Mouse (Mus musculus) forebrain, embryonic 11.5 days (tissue): ENCODE results near the gene Col23a1. TPM values are rescaled to one million over a fixed set of nuclear protein-coding genes. Genes with fewer than 3 reads are reported as not detected.

Experiments used
- ATAC-seq: fragments of 200-750 bp; cut with Nextera tagmentation; replicated peaks from 2 replicates; pipeline ENCODE4 v1.8.0; 2017; ENCODE audit warnings: moderate TSS enrichment; ENCODE audit not compliant: low FRiP score
- DNase-seq: peaks from one replicate; pipeline ENCODE4 v3.0.0-alpha.2; 2017; ENCODE audit warnings: low spot score
- H3K27ac ChIP-seq: fragments of 300-500 bp; sonication (generic); 2 replicates; pipeline ENCODE4 v1.5.1; 2014; ENCODE audit warnings: low read depth, low read length
- H3K27me3 ChIP-seq: fragments of 300-500 bp; sonication (generic); 2 replicates; pipeline ENCODE4 v1.6.1; 2014; ENCODE audit warnings: mild to moderate bottlenecking, low read length, mixed read lengths; ENCODE audit not compliant: control insufficient read depth, insufficient read depth
- H3K36me3 ChIP-seq: fragments of 300-500 bp; sonication (generic); 2 replicates; pipeline ENCODE4 v1.6.1; 2014; ENCODE audit warnings: mild to moderate bottlenecking, low read length, moderate library complexity, mixed read lengths; ENCODE audit not compliant: control insufficient read depth, insufficient read depth
- H3K4me1 ChIP-seq: fragments of 300-500 bp; sonication (generic); replicated peaks from 2 replicates; pipeline ENCODE4 v1.6.1; 2014; ENCODE audit warnings: low read length, mixed read lengths; ENCODE audit not compliant: control insufficient read depth, insufficient read depth
- H3K4me2 ChIP-seq: fragments of 300-500 bp; sonication (generic); 2 replicates; pipeline ENCODE4 v1.6.1; 2014; ENCODE audit warnings: low read depth, mild to moderate bottlenecking, low read length, moderate library complexity, mixed read lengths; ENCODE audit not compliant: severe bottlenecking
- H3K4me3 ChIP-seq: fragments of 300-500 bp; sonication (generic); 2 replicates; pipeline ENCODE4 v1.5.1; 2014; ENCODE audit warnings: low read depth, low read length
- H3K9ac ChIP-seq: fragments of 300-500 bp; sonication (generic); 2 replicates; pipeline ENCODE4 v1.6.1; 2014; ENCODE audit warnings: low read length
- H3K9me3 ChIP-seq: fragments of 300-500 bp; sonication (generic); 2 replicates; pipeline ENCODE4 v1.6.1; 2016; ENCODE audit warnings: low read length, mixed read lengths; ENCODE audit not compliant: control insufficient read depth
- WGBS: fragments of 180-500 bp; shearing (Covaris S2); extraction: QIAGEN DNeasy Blood & Tissue Kit; methylation state at CpG from one replicate; pipeline ENCODE4 v1.1.7; 2014; 5-methylcytosine and 5-hydroxymethylcytosine counted together
- polyA plus RNA-seq: library from polyadenylated mRNA; unstranded; fragments of >200 nt; fragmentation: Nextera tagmentation; extraction: Ambion mirVana; gene quantifications from 2 replicates; pipeline ENCODE4 v1.2.1, GENCODE M21; 2014

Gene Col23a1
- polyA plus RNA-seq, 1 experiment from 2014 or later: 7.5 TPM

- DNase-seq (peak; percentile 47), ATAC-seq (no peak)
Measured at GRCm38 (mm10) chr11:51594715-51595350, 305.1 kb downstream of the Col23a1 start.

GRCm38 (mm10) chr11:51595459-51596083 lies 305.9 kb downstream of the Col23a1 start:
- H3K36me3 ChIP-seq: peaks cover 39% of the 10 kb centered on the region; the same call in 1 of the 2 replicates
- 94% methylated on average over 1 of the region's 1 CpGs for WGBS
- no peak overlapping the region for H3K4me2 ChIP-seq
- H3K27ac ChIP-seq: no peak overlapping the region
- no peaks in the 10 kb centered on the region for H3K27me3 ChIP-seq
- no peak for ATAC-seq
- H3K9me3 ChIP-seq: no peaks in the 10 kb centered on the region
- H3K4me3 ChIP-seq: no peak overlapping the region
- no peak for DNase-seq
- H3K4me1 ChIP-seq: 0 out of 2 replicates have a peak, but pooled peaks cover 2% of the 10 kb centered on the region
- no peak overlapping the region for H3K9ac ChIP-seq

More at GRCm38 (mm10) chr11:51594715-51595350, 305.1 kb downstream of the Col23a1 start:
- Histone ChIP-seq H3K9ac (no peak overlapping the region), H3K4me2 (no peak overlapping the region), H3K27ac (no peak overlapping the region), H3K36me3 (peaks cover 39% of the 10 kb centered on the region), H3K4me3 (no peak overlapping the region), H3K27me3 (no peaks in the 10 kb centered on the region), H3K9me3 (no peaks in the 10 kb centered on the region), H3K4me1 (0 out of 2 replicates have a peak, but pooled peaks cover 2% of the 10 kb centered on the region)
- 87% methylated on average over 3 of the region's 3 CpGs for WGBS

DNA sequence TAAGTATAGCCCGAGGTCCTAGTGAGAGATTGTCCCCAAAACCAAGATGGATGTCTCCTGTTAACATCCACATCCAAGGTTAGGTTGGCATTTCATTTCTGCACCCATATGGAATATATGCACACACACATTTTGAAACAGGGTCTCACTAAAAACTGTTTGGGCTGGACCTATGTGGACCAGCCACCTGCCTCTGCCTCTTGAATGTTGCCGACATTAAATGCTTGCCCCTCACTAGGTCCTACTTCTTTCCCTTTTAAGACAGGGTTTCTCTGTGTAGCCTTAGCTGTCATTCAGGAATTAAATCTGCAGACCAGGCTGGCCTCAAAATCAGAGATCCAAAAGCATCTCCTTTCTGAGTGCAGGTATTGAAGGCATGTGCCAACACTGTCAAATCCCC lies 307.8 kb downstream of the Col23a1 start:
- ATAC-seq (no peak), DNase-seq (no peak)
- WGBS: 86% methylated on average over 2 of the region's 2 CpGs
- Histone ChIP-seq H3K27me3 (no peaks in the 10 kb centered on the region), H3K4me1 (peaks cover 6% of the 10 kb centered on the region; the same call in 1 of the 2 replicates), H3K36me3 (peaks cover 46% of the 10 kb centered on the region), H3K9me3 (no peaks in the 10 kb centered on the region), H3K9ac (no peak overlapping the region), H3K4me3 (no peak overlapping the region), H3K4me2 (no peak overlapping the region), H3K27ac (no peak overlapping the region)

DNA sequence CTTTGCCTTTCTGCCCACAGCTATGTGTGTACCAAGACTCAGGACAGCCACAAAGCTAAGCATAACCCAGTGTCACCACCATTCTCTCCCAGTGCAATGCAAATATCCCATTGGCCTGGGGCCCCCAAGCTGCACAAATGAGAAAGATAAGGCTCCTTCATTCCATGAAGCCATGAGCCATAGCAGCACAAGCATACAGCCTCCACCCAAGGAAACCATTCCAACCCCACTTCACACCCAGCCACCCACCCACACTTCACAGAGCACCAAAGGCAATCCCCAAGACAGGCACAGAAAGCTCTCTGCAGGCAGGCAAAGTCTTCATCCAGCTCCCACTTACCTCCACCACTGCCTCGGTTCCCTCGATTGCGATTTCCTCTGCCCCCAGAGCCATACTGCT lies 312.5 kb downstream of the Col23a1 start:
- Histone ChIP-seq H3K27me3 (no peaks in the 10 kb centered on the region), H3K27ac (no peak overlapping the region), H3K4me3 (no peak overlapping the region), H3K4me1 (peaks cover 14% of the 10 kb centered on the region; the same call in 1 of the 2 replicates), H3K36me3 (peaks cover 62% of the 10 kb centered on the region), H3K4me2 (no peak overlapping the region), H3K9ac (no peak overlapping the region; the same call in 1 of the 2 replicates), H3K9me3 (no peaks in the 10 kb centered on the region)
- 92% methylated on average over 3 of the region's 3 CpGs for WGBS
- no peak for DNase-seq
- ATAC-seq: no peak

GRCm38 (mm10) chr11:51605602-51606446 lies 316.1 kb downstream of the Col23a1 start:
- peak; percentile 90 for DNase-seq
- WGBS: under 1% methylated on average over 81 of the region's 81 CpGs
- ATAC-seq: peak; percentile 56
- peaks cover 38% of the 10 kb centered on the region for H3K36me3 ChIP-seq
- H3K9me3 ChIP-seq: no peaks in the 10 kb centered on the region
- peak overlapping the region; percentile 100 for H3K9ac ChIP-seq
- H3K27me3 ChIP-seq: no peaks in the 10 kb centered on the region
- peak overlapping the region; percentile 98 for H3K4me3 ChIP-seq
- H3K4me1 ChIP-seq: peaks cover 13% of the 10 kb centered on the region; the same call in 1 of the 2 replicates
- H3K27ac ChIP-seq: peak overlapping the region; percentile 91
- peak overlapping the region; percentile 94 for H3K4me2 ChIP-seq

DNA sequence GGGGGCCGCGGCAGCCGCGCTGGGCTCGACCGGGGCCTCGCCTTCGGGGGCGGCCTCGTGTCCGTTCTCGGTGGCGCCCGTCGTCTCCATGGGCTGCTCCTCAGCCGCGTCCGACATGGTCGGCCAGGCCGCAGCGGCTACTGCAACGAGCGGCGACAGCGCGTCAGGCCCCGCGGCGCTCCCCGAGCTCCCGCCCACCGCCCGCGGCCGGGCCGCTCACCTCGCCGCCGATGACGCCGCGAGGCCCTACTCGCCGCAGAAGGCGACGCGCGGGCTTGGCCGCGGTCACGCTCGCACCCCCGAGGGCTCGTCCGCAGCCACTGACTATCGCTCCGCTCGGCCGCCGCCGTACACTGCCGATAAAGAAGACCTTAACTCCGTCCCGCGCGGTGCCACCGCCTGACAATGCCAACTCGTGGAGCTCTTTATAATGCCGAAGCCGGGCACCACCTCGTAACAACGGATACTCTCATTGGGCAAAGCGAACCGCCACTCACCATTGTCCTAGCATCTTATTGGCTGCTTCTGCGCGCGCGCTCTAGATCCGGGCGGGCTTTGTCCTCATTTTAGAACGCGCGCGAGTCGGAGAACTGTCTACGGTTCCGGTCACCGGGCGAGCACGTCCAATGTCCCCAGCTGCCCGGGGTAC lies 316.9 kb downstream of the Col23a1 start, which contains the start of gene Hnrnpab:
Gene Hnrnpab (minus strand): TSS at position 401 of the 649 bp plus-strand sequence.
- H3K27me3 ChIP-seq: no peaks in the 10 kb centered on the region
- H3K4me1 ChIP-seq: peaks cover 13% of the 10 kb centered on the region; the same call in 1 of the 2 replicates
- H3K4me2 ChIP-seq: peak within 1 kb of the TSS; percentile 94
- peak; percentile 96 for ATAC-seq
- H3K9ac ChIP-seq: peak within 1 kb of the TSS; percentile 100
- no peaks in the 10 kb centered on the region for H3K9me3 ChIP-seq
- peaks cover 33% of the 10 kb centered on the region for H3K36me3 ChIP-seq
- under 1% methylated on average over 91 of the region's 91 CpGs for WGBS
- peak within 1 kb of the TSS; percentile 98 for H3K4me3 ChIP-seq
- H3K27ac ChIP-seq: peak within 1 kb of the TSS; percentile 91
- peak; percentile 98 for DNase-seq

DNA sequence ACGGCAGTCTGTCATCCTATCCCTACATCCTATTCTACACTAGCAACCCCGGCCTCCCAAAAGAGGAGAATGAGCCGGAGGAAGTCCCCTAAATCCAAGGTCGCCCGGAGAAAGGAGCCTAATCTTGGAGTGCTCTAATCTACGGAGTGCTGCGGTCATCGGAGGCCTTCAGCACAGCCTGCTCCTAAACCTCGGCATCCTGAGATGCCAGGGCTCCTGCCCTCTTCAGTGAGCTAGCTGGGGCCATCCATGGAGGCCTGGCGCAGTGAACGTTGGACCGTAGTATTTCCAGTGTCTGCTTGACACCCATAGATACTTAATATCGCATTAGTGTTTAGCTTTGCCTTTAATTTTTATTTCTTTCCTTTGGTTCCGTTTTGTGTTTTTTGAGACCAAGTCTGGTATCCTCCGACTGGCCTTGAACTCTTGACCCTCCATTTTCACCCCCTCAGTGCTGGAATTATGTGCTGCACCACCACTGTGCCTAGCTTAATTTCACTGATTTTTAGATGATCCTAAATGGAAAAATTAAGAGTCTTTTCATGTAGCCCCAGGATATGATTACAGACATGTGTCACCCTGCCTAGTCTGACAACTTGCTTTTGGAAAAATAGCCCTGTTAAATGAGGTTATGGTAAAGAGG lies 317.5 kb downstream of the Col23a1 start:
- H3K9me3 ChIP-seq: no peaks in the 10 kb centered on the region
- no peaks in the 10 kb centered on the region for H3K27me3 ChIP-seq
- peak overlapping the region; percentile 82 for H3K27ac ChIP-seq
- H3K4me2 ChIP-seq: peak overlapping the region; percentile 60
- WGBS: 14% methylated on average over 15 of the region's 15 CpGs
- H3K36me3 ChIP-seq: peaks cover 26% of the 10 kb centered on the region
- H3K9ac ChIP-seq: peak overlapping the region; percentile 100
- ATAC-seq (peak; percentile 63), DNase-seq (no peak)
- peaks cover 12% of the 10 kb centered on the region; the same call in 1 of the 2 replicates for H3K4me1 ChIP-seq
- H3K4me3 ChIP-seq: peak overlapping the region; percentile 98
